Mouse (Mus musculus) lung, embryonic 14.5 days (tissue): Measurements from ENCODE around the gene Fbxw4. TPM values are rescaled to one million over a fixed set of nuclear protein-coding genes. Genes with fewer than 3 reads are reported as not detected.

ENCODE experiments used
- ATAC-seq: fragments of 200-750 bp; cut with Nextera tagmentation; 2 replicates; pipeline ENCODE4 v1.8.0; 2017; ENCODE audit warnings: mild to moderate bottlenecking, moderate TSS enrichment, moderate library complexity; ENCODE audit not compliant: insufficient read depth
- DNase-seq: peaks from one replicate; pipeline ENCODE4 v3.0.0-alpha.2; 2015
- H3K27ac ChIP-seq: fragments of 300-500 bp; sonication (generic); 2 replicates; pipeline ENCODE4 v1.5.1; 2014; ENCODE audit warnings: low read depth, mild to moderate bottlenecking, moderate library complexity
- H3K27me3 ChIP-seq: fragments of 300-500 bp; sonication (generic); 2 replicates; pipeline ENCODE4 v1.6.1; 2014; ENCODE audit warnings: low read length, control low read depth; ENCODE audit not compliant: insufficient read depth
- H3K36me3 ChIP-seq: fragments of 300-500 bp; sonication (generic); 2 replicates; pipeline ENCODE4 v1.6.1; 2014; ENCODE audit warnings: control low read depth; ENCODE audit not compliant: insufficient read depth
- H3K4me1 ChIP-seq: fragments of 300-500 bp; sonication (generic); 2 replicates; pipeline ENCODE4 v1.6.1; 2014; ENCODE audit warnings: antibody characterized with exemption, control low read depth; ENCODE audit not compliant: insufficient read depth
- H3K4me2 ChIP-seq: fragments of 300-500 bp; sonication (generic); 2 replicates; pipeline ENCODE4 v1.6.1; 2014; ENCODE audit warnings: mild to moderate bottlenecking
- H3K4me3 ChIP-seq: fragments of 300-500 bp; sonication (generic); 2 replicates; pipeline ENCODE4 v1.5.1; 2014; ENCODE audit warnings: low read depth, low read length
- H3K9ac ChIP-seq: fragments of 300-500 bp; sonication (generic); 2 replicates; pipeline ENCODE4 v1.6.1; 2014
- H3K9me3 ChIP-seq: fragments of 300-500 bp; sonication (generic); 2 replicates; pipeline ENCODE4 v1.6.1; 2016; ENCODE audit warnings: low read depth, low read length, control low read depth
- CTCF ChIP-seq: IDR thresholded peaks from 2 replicates; pipeline ENCODE4 v1.5.1; 2016; ENCODE audit warnings: antibody characterized with exemption, low read depth
- WGBS: fragments of 180-500 bp; shearing (Covaris S2); extraction: QIAGEN DNeasy Blood & Tissue Kit; methylation state at CpG from one replicate; pipeline ENCODE4 v1.1.7; 2014; 5-methylcytosine and 5-hydroxymethylcytosine counted together
- polyA plus RNA-seq: library from polyadenylated mRNA; unstranded; fragments of >200 nt; fragmentation: Nextera tagmentation; extraction: Ambion mirVana; gene quantifications from 2 replicates; pipeline ENCODE4 v1.2.1, GENCODE M21; 2014

Gene Fbxw4
- polyA plus RNA-seq, 1 experiment from 2014 or later, result 7.5 TPM

- H3K4me3 ChIP-seq, result no peak overlapping the region
- peaks cover 23% of the 10 kb centered on the region for H3K4me1 ChIP-seq
- no peak overlapping the region for H3K4me2 ChIP-seq
- TF ChIP-seq CTCF, result no peak
- no peaks in the 10 kb centered on the region for H3K27me3 ChIP-seq
- peaks cover 34% of the 10 kb centered on the region; the same call in 1 of the 2 replicates for H3K36me3 ChIP-seq
- H3K9me3 ChIP-seq, result no peaks in the 10 kb centered on the region
- DNase-seq, result no peak
- 90% methylated on average over 7 of the region's 7 CpGs for WGBS
- H3K27ac ChIP-seq, result no peak overlapping the region
- no peak for ATAC-seq
- H3K9ac ChIP-seq, result no peak overlapping the region
Observed at GRCm38 (mm10) chr19:45579416-45579815, 80.7 kb downstream of the Fbxw4 start.

- peaks cover 26% of the 10 kb centered on the region for H3K4me1 ChIP-seq
- peaks cover 33% of the 10 kb centered on the region; the same call in 1 of the 2 replicates for H3K36me3 ChIP-seq
- DNase-seq, result no peak
- no peak overlapping the region for H3K4me3 ChIP-seq
- 82% methylated on average over 12 of the region's 12 CpGs for WGBS
- no peak overlapping the region for H3K4me2 ChIP-seq
- TF ChIP-seq CTCF, result no peak
- no peak for ATAC-seq
- H3K9ac ChIP-seq, result no peak overlapping the region
- H3K27me3 ChIP-seq, result no peaks in the 10 kb centered on the region
- H3K27ac ChIP-seq, result no peak overlapping the region
- H3K9me3 ChIP-seq, result no peaks in the 10 kb centered on the region
Observed at GRCm38 (mm10) chr19:45578976-45579375, 81.1 kb downstream of the Fbxw4 start.

GRCm38 (mm10) chr19:45577141-45577750, 82.9 kb downstream of the Fbxw4 start:
- H3K36me3 ChIP-seq, result peaks cover 39% of the 10 kb centered on the region
- no peak for DNase-seq
- H3K4me1 ChIP-seq, result peaks cover 23% of the 10 kb centered on the region
- H3K27me3 ChIP-seq, result no peaks in the 10 kb centered on the region
- no peak overlapping the region for H3K4me3 ChIP-seq
- TF ChIP-seq CTCF, result no peak
- H3K9ac ChIP-seq, result no peak overlapping the region
- WGBS, result 76% methylated on average over 14 of the region's 14 CpGs
- no peak for ATAC-seq
- no peak overlapping the region for H3K27ac ChIP-seq
- no peak overlapping the region for H3K4me2 ChIP-seq
- no peaks in the 10 kb centered on the region for H3K9me3 ChIP-seq

- Histone ChIP-seq H3K9me3 (no peaks in the 10 kb centered on the region), H3K4me3 (no peak overlapping the region), H3K36me3 (peaks cover 40% of the 10 kb centered on the region), H3K27me3 (no peaks in the 10 kb centered on the region), H3K9ac (no peak overlapping the region), H3K4me2 (0 out of 2 replicates have a peak overlapping the region, but pooled peaks have one; percentile 12), H3K27ac (no peak overlapping the region), H3K4me1 (peaks cover 23% of the 10 kb centered on the region)
- peak; percentile 28; the same call in 1 of the 2 replicates for ATAC-seq
- DNase-seq, result peak; percentile 75
- TF ChIP-seq CTCF, result no peak
- 5% methylated on average over 8 of the region's 8 CpGs for WGBS
Observed at GRCm38 (mm10) chr19:45575632-45576001, 84.5 kb downstream of the Fbxw4 start.

- no peak for TF ChIP-seq CTCF
Observed at GRCm38 (mm10) chr19:45574941-45575631, 85.0 kb downstream of the Fbxw4 start.

GRCm38 (mm10) chr19:45574339-45574898, 85.7 kb downstream of the Fbxw4 start:
- H3K27me3 ChIP-seq, result no peaks in the 10 kb centered on the region
- peaks cover 23% of the 10 kb centered on the region for H3K4me1 ChIP-seq
- H3K9me3 ChIP-seq, result no peaks in the 10 kb centered on the region
- no peak for DNase-seq
- peak overlapping the region; percentile 68; the same call in 1 of the 2 replicates for H3K27ac ChIP-seq
- H3K9ac ChIP-seq, result no peak overlapping the region
- TF ChIP-seq CTCF, result no peak
- H3K36me3 ChIP-seq, result peaks cover 33% of the 10 kb centered on the region
- H3K4me3 ChIP-seq, result no peak overlapping the region
- 61% methylated on average over 7 of the region's 7 CpGs for WGBS
- H3K4me2 ChIP-seq, result no peak overlapping the region
- ATAC-seq, result no peak

More at GRCm38 (mm10) chr19:45574941-45575631, 85.0 kb downstream of the Fbxw4 start:
- peak; percentile 50 for ATAC-seq
- peaks cover 40% of the 10 kb centered on the region for H3K36me3 ChIP-seq
- peak overlapping the region; percentile 68 for H3K27ac ChIP-seq
- H3K9ac ChIP-seq, result no peak overlapping the region
- 21% methylated on average over 19 of the region's 19 CpGs for WGBS
- no peak overlapping the region for H3K4me3 ChIP-seq
- 0 out of 2 replicates have a peak overlapping the region, but pooled peaks have one; percentile 12 for H3K4me2 ChIP-seq
- no peaks in the 10 kb centered on the region for H3K9me3 ChIP-seq
- peaks cover 23% of the 10 kb centered on the region for H3K4me1 ChIP-seq
- DNase-seq, result peak; percentile 59
- H3K27me3 ChIP-seq, result no peaks in the 10 kb centered on the region

- TF ChIP-seq CTCF, result peak; percentile 91
- DNase-seq (peak; percentile 87), ATAC-seq (peak; percentile 66)
- 11% methylated on average over 6 of the region's 6 CpGs for WGBS
- no peaks in the 10 kb centered on the region for H3K27me3 ChIP-seq
- no peak overlapping the region for H3K9ac ChIP-seq
- no peak overlapping the region for H3K4me2 ChIP-seq
- H3K27ac ChIP-seq, result no peak overlapping the region
- H3K9me3 ChIP-seq, result no peaks in the 10 kb centered on the region
- peaks cover 28% of the 10 kb centered on the region for H3K36me3 ChIP-seq
- H3K4me1 ChIP-seq, result peaks cover 23% of the 10 kb centered on the region
- no peak overlapping the region for H3K4me3 ChIP-seq
Observed at GRCm38 (mm10) chr19:45573861-45574267, 86.2 kb downstream of the Fbxw4 start.
